Mouse (Mus musculus) liver, embryonic 11.5 days (tissue): ENCODE measurements around the gene Il17d. TPM values are rescaled to one million over a fixed set of nuclear protein-coding genes. Genes with fewer than 3 reads are reported as not detected.
A peak's percentile ranks its signal among the peaks of the same experiment; 100 is the strongest.

Experiments
- ATAC-seq: fragments of 200-750 bp; cut with Nextera tagmentation; replicated peaks from 2 replicates; pipeline ENCODE4 v1.8.0; 2017; ENCODE audit warnings: moderate number of reproducible peaks, mild to moderate bottlenecking, moderate TSS enrichment, moderate library complexity; ENCODE audit not compliant: low FRiP score
- DNase-seq: peaks from one replicate; pipeline ENCODE4 v3.0.0-alpha.2; 2017; ENCODE audit warnings: low spot score
- H3K27ac ChIP-seq: fragments of 300-500 bp; sonication (generic); 2 replicates; pipeline ENCODE4 v1.5.1; 2014; ENCODE audit warnings: mild to moderate bottlenecking, low read depth, low read length, control low read depth
- H3K27me3 ChIP-seq: fragments of 300-500 bp; sonication (generic); replicated peaks from 2 replicates; pipeline ENCODE4 v1.6.1; 2014; ENCODE audit warnings: low read length, mixed read lengths; ENCODE audit not compliant: control insufficient read depth, insufficient read depth
- H3K36me3 ChIP-seq: fragments of 300-500 bp; sonication (generic); 2 replicates; pipeline ENCODE4 v1.6.1; 2014; ENCODE audit warnings: mild to moderate bottlenecking, low read length, moderate library complexity, mixed read lengths; ENCODE audit not compliant: control insufficient read depth, insufficient read depth
- H3K4me1 ChIP-seq: fragments of 300-500 bp; sonication (generic); replicated peaks from 2 replicates; pipeline ENCODE4 v1.6.1; 2014; ENCODE audit warnings: low read length, mixed read lengths; ENCODE audit not compliant: control insufficient read depth, insufficient read depth
- H3K4me2 ChIP-seq: fragments of 300-500 bp; sonication (generic); 2 replicates; pipeline ENCODE4 v1.6.1; 2014; ENCODE audit warnings: mild to moderate bottlenecking, control low read depth, moderate library complexity
- H3K4me3 ChIP-seq: fragments of 300-500 bp; sonication (generic); 2 replicates; pipeline ENCODE4 v1.5.1; 2014; ENCODE audit warnings: low read depth, low read length, control low read depth
- H3K9ac ChIP-seq: fragments of 300-500 bp; sonication (generic); 2 replicates; pipeline ENCODE4 v1.6.1; 2014; ENCODE audit warnings: low read depth, low read length, control low read depth
- H3K9me3 ChIP-seq: fragments of 300-500 bp; sonication (generic); 2 replicates; pipeline ENCODE4 v1.6.1; 2016; ENCODE audit warnings: low read length, inconsistent platforms, mixed read lengths; ENCODE audit not compliant: control insufficient read depth
- WGBS: fragments of 180-500 bp; shearing (Covaris S2); extraction: QIAGEN DNeasy Blood & Tissue Kit; methylation state at CpG from one replicate; pipeline ENCODE4 v1.1.7; 2014; 5-methylcytosine and 5-hydroxymethylcytosine counted together
- polyA plus RNA-seq: library from polyadenylated mRNA; unstranded; fragments of >200 nt; fragmentation: Nextera tagmentation; extraction: Ambion mirVana; gene quantifications from 2 replicates; pipeline ENCODE4 v1.2.1, GENCODE M21; 2014

Gene Il17d
- polyA plus RNA-seq, 1 experiment from 2014 or later, result 0.26 TPM

GRCm38 (mm10) chr14:57542231-57542630 is 17.7 kb downstream of the Il17d start:
- peak overlapping the region; percentile 50 for H3K4me2 ChIP-seq
- no peaks in the 10 kb centered on the region for H3K36me3 ChIP-seq
- no peak overlapping the region for H3K9ac ChIP-seq

GRCm38 (mm10) chr14:57543420-57544039 is 19.0 kb downstream of the Il17d start:
- no peaks in the 10 kb centered on the region; the same call in 1 of the 2 replicates for H3K27me3 ChIP-seq
- DNase-seq (no peak), ATAC-seq (no peak)
- H3K9ac ChIP-seq, result no peak overlapping the region
- WGBS, result 55% methylated on average over 13 of the region's 13 CpGs
- H3K4me2 ChIP-seq, result 0 out of 2 replicates have a peak overlapping the region, but pooled peaks have one; percentile 13
- peaks cover 8% of the 10 kb centered on the region; the same call in 1 of the 2 replicates for H3K4me1 ChIP-seq
- no peak overlapping the region for H3K27ac ChIP-seq
- H3K9me3 ChIP-seq, result no peaks in the 10 kb centered on the region
- H3K4me3 ChIP-seq, result no peak overlapping the region
- H3K36me3 ChIP-seq, result no peaks in the 10 kb centered on the region

More at GRCm38 (mm10) chr14:57542231-57542630, 17.7 kb downstream of the Il17d start:
- WGBS, result 53% methylated on average over 34 of the region's 34 CpGs
- H3K27me3 ChIP-seq, result no peaks in the 10 kb centered on the region; the same call in 1 of the 2 replicates
- H3K9me3 ChIP-seq, result no peaks in the 10 kb centered on the region
- H3K4me1 ChIP-seq, result peaks cover 11% of the 10 kb centered on the region
- no peak for ATAC-seq
- H3K4me3 ChIP-seq, result no peak overlapping the region
- no peak for DNase-seq
- no peak overlapping the region for H3K27ac ChIP-seq

- Histone ChIP-seq H3K4me3 (no peak overlapping the region), H3K27ac (no peak overlapping the region), H3K4me2 (no peak overlapping the region), H3K27me3 (no peaks in the 10 kb centered on the region), H3K4me1 (peaks cover 8% of the 10 kb centered on the region; the same call in 1 of the 2 replicates), H3K9me3 (no peaks in the 10 kb centered on the region), H3K9ac (no peak overlapping the region), H3K36me3 (no peaks in the 10 kb centered on the region)
- DNase-seq (no peak), ATAC-seq (no peak)
- WGBS, result 70% methylated on average over 17 of the region's 17 CpGs
Measured at GRCm38 (mm10) chr14:57545526-57545925, 20.9 kb downstream of the Il17d start.

- peak overlapping the region; percentile 46; the same call in 1 of the 2 replicates for H3K27ac ChIP-seq
- ATAC-seq (no peak), DNase-seq (no peak)
- H3K27me3 ChIP-seq, result no peaks in the 10 kb centered on the region
- peak overlapping the region; percentile 32; the same call in 1 of the 2 replicates for H3K4me2 ChIP-seq
- no peaks in the 10 kb centered on the region for H3K36me3 ChIP-seq
- no peaks in the 10 kb centered on the region for H3K9me3 ChIP-seq
- H3K4me1 ChIP-seq, result peaks cover 8% of the 10 kb centered on the region; the same call in 1 of the 2 replicates
- H3K4me3 ChIP-seq, result no peak overlapping the region
- WGBS, result 55% methylated on average over 8 of the region's 8 CpGs
- no peak overlapping the region for H3K9ac ChIP-seq
Measured at GRCm38 (mm10) chr14:57546131-57546530, 21.6 kb downstream of the Il17d start.

- Histone ChIP-seq H3K4me3 (no peak overlapping the region), H3K36me3 (no peaks in the 10 kb centered on the region), H3K4me1 (peaks cover 8% of the 10 kb centered on the region; the same call in 1 of the 2 replicates), H3K9ac (no peak overlapping the region), H3K27me3 (no peaks in the 10 kb centered on the region), H3K9me3 (no peaks in the 10 kb centered on the region), H3K27ac (peak overlapping the region; percentile 46; the same call in 1 of the 2 replicates), H3K4me2 (peak overlapping the region; percentile 32; the same call in 1 of the 2 replicates)
- DNase-seq, result peak; percentile 47
- 19% methylated on average over 13 of the region's 13 CpGs for WGBS
- peak; percentile 74; the same call in 1 of the 2 replicates for ATAC-seq
Measured at GRCm38 (mm10) chr14:57546557-57547021, 22.0 kb downstream of the Il17d start.

GRCm38 (mm10) chr14:57547062-57547461 is 22.5 kb downstream of the Il17d start:
- no peak; the same call in 1 of the 2 replicates for ATAC-seq
- Histone ChIP-seq H3K27me3 (no peaks in the 10 kb centered on the region), H3K4me1 (peaks cover 8% of the 10 kb centered on the region; the same call in 1 of the 2 replicates), H3K9me3 (no peaks in the 10 kb centered on the region), H3K27ac (no peak overlapping the region), H3K36me3 (no peaks in the 10 kb centered on the region), H3K9ac (no peak overlapping the region), H3K4me2 (no peak overlapping the region), H3K4me3 (no peak overlapping the region)
- WGBS, result 75% methylated on average over 5 of the region's 5 CpGs
- no peak for DNase-seq

- DNase-seq (no peak), ATAC-seq (no peak)
- Histone ChIP-seq H3K4me3 (no peak overlapping the region), H3K36me3 (no peaks in the 10 kb centered on the region), H3K9ac (no peak overlapping the region), H3K9me3 (no peaks in the 10 kb centered on the region), H3K4me1 (no peaks in the 10 kb centered on the region), H3K4me2 (no peak overlapping the region), H3K27ac (no peak overlapping the region), H3K27me3 (no peaks in the 10 kb centered on the region)
Measured at GRCm38 (mm10) chr14:57552945-57553344, 28.4 kb downstream of the Il17d start.

- no peak for DNase-seq
- Histone ChIP-seq H3K9ac (no peak overlapping the region), H3K4me1 (no peaks in the 10 kb centered on the region), H3K4me2 (no peak overlapping the region), H3K27ac (no peak overlapping the region), H3K9me3 (no peaks in the 10 kb centered on the region), H3K36me3 (no peaks in the 10 kb centered on the region), H3K27me3 (no peaks in the 10 kb centered on the region), H3K4me3 (no peak overlapping the region)
- WGBS, result 90% methylated on average over 5 of the region's 5 CpGs
- no peak for ATAC-seq
Measured at GRCm38 (mm10) chr14:57554434-57554833, 29.9 kb downstream of the Il17d start.
